Mouse (Mus musculus) MEL (cell line): Measurements from ENCODE around the gene Sugp1. TPM values are rescaled to one million over a fixed set of nuclear protein-coding genes. Genes with fewer than 3 reads are reported as not detected.
A peak's percentile ranks its signal among the peaks of the same experiment; 100 is the strongest.

ENCODE experiments used
- DNase-seq: peaks from one replicate; pipeline ENCODE4 v3.0.0; 2011; ENCODE audit warnings: low read depth, low spot score
- H3K27ac ChIP-seq: 2 replicates; pipeline ENCODE4 v1.5.1; 2012; ENCODE audit warnings: low read depth, mild to moderate bottlenecking, control low read depth, low read length, moderate library complexity; ENCODE audit not compliant: control insufficient read depth
- H3K27me3 ChIP-seq, 2 experiments: fragments of 150-350 bp in 1 of 2; sonication (generic) in 1 of 2; 2 replicates each; pipeline ENCODE4 v1.6.1; 2012; ENCODE audit warnings: low read length in 2 of 2, mild to moderate bottlenecking in 2 of 2, improper control_type of control experiment in 1 of 2, moderate library complexity in 1 of 2; ENCODE audit not compliant: insufficient read depth in 2 of 2, control insufficient read depth in 1 of 2
- H3K36me3 ChIP-seq, 2 experiments: 2 replicates each; pipeline ENCODE4 v1.6.1; 2012 to 2014; ENCODE audit warnings: low read length in 2 of 2, improper control_type of control experiment in 1 of 2, inconsistent platforms in 1 of 2, mild to moderate bottlenecking in 1 of 2; ENCODE audit not compliant: insufficient read depth in 2 of 2, control insufficient read depth in 1 of 2
- H3K4me1 ChIP-seq, 2 experiments: fragments of 150-350 bp in 1 of 2; sonication (generic) in 1 of 2; 2 replicates each; pipeline ENCODE4 v1.6.1; 2012; ENCODE audit warnings: low read length in 2 of 2, improper control_type of control experiment in 1 of 2, mild to moderate bottlenecking in 1 of 2; ENCODE audit not compliant: insufficient read depth in 2 of 2, control insufficient read depth in 1 of 2
- H3K4me3 ChIP-seq, 2 experiments: fragments of 150-350 bp in 1 of 2; sonication (generic) in 1 of 2; 2 replicates each; pipeline ENCODE4 v1.5.1; 2012; ENCODE audit warnings: low read depth in 2 of 2, low read length in 2 of 2, mild to moderate bottlenecking in 2 of 2, moderate library complexity in 2 of 2, control low read depth in 1 of 2, improper control_type of control experiment in 1 of 2; ENCODE audit not compliant: control insufficient read depth in 1 of 2, insufficient read depth in 1 of 2
- H3K79me2 ChIP-seq: 2 replicates; pipeline ENCODE4 v1.6.1; 2012; ENCODE audit warnings: mild to moderate bottlenecking, low read length, moderate library complexity; ENCODE audit not compliant: control insufficient read depth, poor library complexity, insufficient read depth
- H3K9ac ChIP-seq: 2 replicates; pipeline ENCODE4 v1.6.1; 2012; ENCODE audit warnings: low read depth, mild to moderate bottlenecking, control low read depth, low read length, moderate library complexity; ENCODE audit not compliant: control insufficient read depth, poor library complexity, severe bottlenecking
- H3K9me3 ChIP-seq: fragments of 150-350 bp; sonication (generic); replicated peaks from 2 replicates; pipeline ENCODE4 v1.6.1; 2012; ENCODE audit warnings: mild to moderate bottlenecking, low read length, improper control_type of control experiment, moderate library complexity; ENCODE audit not compliant: insufficient read depth
- CHD1 ChIP-seq: IDR thresholded peaks from 2 replicates; pipeline ENCODE4 v1.6.1; 2012; ENCODE audit warnings: low read depth, mild to moderate bottlenecking, inconsistent platforms, low read length, improper control_type of control experiment
- CHD2 ChIP-seq: IDR thresholded peaks from 2 replicates; pipeline ENCODE4 v1.6.1; 2011; ENCODE audit warnings: low read length, improper control_type of control experiment
- CTCF ChIP-seq, 3 experiments: IDR thresholded peaks in 2 of 3; conservative IDR thresholded peaks in 1 of 3; 2 replicates each; pipeline ENCODE4 v1.5.1; 2011 to 2012; ENCODE audit warnings: low read length in 3 of 3, low read depth in 2 of 3, mild to moderate bottlenecking in 2 of 3, improper control_type of control experiment in 1 of 3, inconsistent platforms in 1 of 3, mixed read lengths in 1 of 3, moderate library complexity in 1 of 3; ENCODE audit not compliant: control insufficient read depth in 1 of 3, insufficient read depth in 1 of 3, poor library complexity in 1 of 3, severe bottlenecking in 1 of 3
- GABPA ChIP-seq: IDR thresholded peaks from 2 replicates; pipeline ENCODE4 v1.6.1; 2012; ENCODE audit warnings: low read depth, mild to moderate bottlenecking, inconsistent platforms, low read length, improper control_type of control experiment, moderate library complexity
- HCFC1 ChIP-seq: IDR thresholded peaks from 2 replicates; pipeline ENCODE4 v1.6.1; 2012; ENCODE audit warnings: low read depth, mild to moderate bottlenecking, inconsistent platforms, low read length, improper control_type of control experiment, moderate library complexity
- MAFK ChIP-seq: IDR thresholded peaks from 2 replicates; pipeline ENCODE4 v1.6.1; 2011; ENCODE audit warnings: low read depth, mild to moderate bottlenecking, low read length, improper control_type of control experiment, borderline replicate concordance
- MAX ChIP-seq: IDR thresholded peaks from 2 replicates; pipeline ENCODE4 v1.6.1; 2011; ENCODE audit warnings: low read length, improper control_type of control experiment
- MYB ChIP-seq: IDR thresholded peaks from 2 replicates; pipeline ENCODE4 v1.6.1; 2011; ENCODE audit warnings: mild to moderate bottlenecking, low read depth, low read length, improper control_type of control experiment
- MYC ChIP-seq: IDR thresholded peaks from 2 replicates; pipeline ENCODE4 v1.6.1; 2011; ENCODE audit warnings: low read depth, mild to moderate bottlenecking, low read length, improper control_type of control experiment, moderate library complexity
- NELFE ChIP-seq: IDR thresholded peaks from 2 replicates; pipeline ENCODE4 v1.6.1; 2011; ENCODE audit warnings: low read depth, low read length, improper control_type of control experiment
- POLR2AphosphoS2 ChIP-seq: IDR thresholded peaks from 2 replicates; pipeline ENCODE4 v1.6.1; 2011; ENCODE audit warnings: low read length, improper control_type of control experiment
- POLR2AphosphoS5 ChIP-seq: IDR thresholded peaks from 2 replicates; pipeline ENCODE4 v1.6.1; 2012; ENCODE audit warnings: low read depth, borderline replicate concordance, mild to moderate bottlenecking, inconsistent platforms, low read length, moderate library complexity, mixed read lengths
- SMC3 ChIP-seq: IDR thresholded peaks from 2 replicates; pipeline ENCODE4 v1.6.1; 2011; ENCODE audit warnings: low read depth, low read length, improper control_type of control experiment
- TCF12 ChIP-seq: IDR thresholded peaks from 2 replicates; pipeline ENCODE4 v1.6.1; 2014; ENCODE audit warnings: low read depth, mild to moderate bottlenecking, inconsistent platforms, low read length, improper control_type of control experiment, moderate library complexity
- UBTF ChIP-seq: IDR thresholded peaks from 2 replicates; pipeline ENCODE4 v1.6.1; 2012; ENCODE audit warnings: low read depth, mild to moderate bottlenecking, inconsistent platforms, low read length, improper control_type of control experiment, moderate library complexity, borderline replicate concordance; ENCODE audit not compliant: insufficient read depth
- USF1 ChIP-seq: IDR thresholded peaks from 2 replicates; pipeline ENCODE4 v1.6.1; 2014; ENCODE audit warnings: low read depth, mild to moderate bottlenecking, inconsistent platforms, low read length, improper control_type of control experiment, moderate library complexity
- USF2 ChIP-seq, 2 experiments: IDR thresholded peaks; 2 replicates each; pipeline ENCODE4 v1.6.1; 2011 to 2012; ENCODE audit warnings: improper control_type of control experiment in 2 of 2, low read length in 2 of 2, borderline replicate concordance in 1 of 2, inconsistent platforms in 1 of 2, low read depth in 1 of 2, mild to moderate bottlenecking in 1 of 2; ENCODE audit not compliant: insufficient read depth in 1 of 2
- ZMIZ1 ChIP-seq: IDR thresholded peaks from 2 replicates; pipeline ENCODE4 v1.6.1; 2012; ENCODE audit warnings: low read depth, mild to moderate bottlenecking, inconsistent platforms, low read length, improper control_type of control experiment, moderate library complexity
- polyA plus RNA-seq, 2 experiments: library from polyadenylated mRNA; stranded (reverse) in 1 of 2; unstranded in 1 of 2; fragments of >175 nt in 1 of 2; fragments of >200 nt in 1 of 2; gene quantifications; 2 replicates each; pipeline versions ENCODE4 v1.2.1 to v1.2.4; 2012; ENCODE audit warnings: low replicate concordance in 2 of 2, low read depth in 1 of 2; ENCODE audit not compliant: insufficient read length in 2 of 2, insufficient read depth in 1 of 2, missing spikeins in 1 of 2
- total RNA-seq: library from RNA; depleted of rRNA; stranded (reverse); fragments of 300-350 nt; gene quantifications from 2 replicates; pipeline ENCODE4 v1.2.3, GENCODE M21; 2012

Gene Sugp1
- total and polyA plus RNA-seq, 3 experiments: 29.9 to 45.5 TPM; not detected in 1

DNA sequence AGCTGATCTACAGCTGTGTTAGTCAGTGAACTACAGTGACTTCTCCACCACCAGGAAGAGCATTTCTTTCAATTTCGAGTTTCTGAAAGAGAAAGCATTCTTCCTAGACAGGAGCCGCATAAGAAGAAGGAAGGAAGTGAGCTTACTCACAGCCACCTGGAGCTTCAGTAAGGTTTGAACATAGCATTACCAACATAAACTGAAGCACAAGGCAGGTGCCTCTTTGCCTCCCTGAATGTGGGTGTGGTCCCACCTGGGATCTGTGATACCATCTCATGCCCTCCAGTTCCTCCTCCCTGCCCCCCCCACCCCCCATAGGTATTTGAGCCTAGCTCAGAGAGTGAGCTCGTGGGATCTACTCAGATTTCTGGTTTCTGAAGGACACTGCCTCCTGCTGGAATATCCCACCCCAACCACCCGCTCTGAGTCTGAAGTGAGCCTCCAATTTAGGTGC is 39.4 kb upstream of the Sugp1 start:
- Histone ChIP-seq H3K9me3 (no peaks in the 10 kb centered on the region), H3K27ac (peak overlapping the region; percentile 21; the same call in 1 of the 2 replicates), H3K27me3 (no peaks in the 10 kb centered on the region), H3K9ac (peak overlapping the region; percentile 14; the same call in 1 of the 2 replicates), H3K4me1 (peaks cover 0 to 17% of the 10 kb centered on the region in 2 experiments; a peak in 3 of 4 replicates), H3K79me2 (peaks cover 3% of the 10 kb centered on the region; the same call in 1 of the 2 replicates), H3K4me3 (no peak overlapping the region), H3K36me3 (peaks cover 0 to 16% of the 10 kb centered on the region in 2 experiments; a peak in 2 of 4 replicates)
- peak; percentile 29 for DNase-seq
- 0 out of 2 replicates have a peak, but pooled peaks have one; percentile 23 for TF ChIP-seq SMC3
- no peak for TF ChIP-seq POLR2AphosphoS2
- no peak for TF ChIP-seq TCF12
- peak in 2 of 3 experiments; percentile 28 to 36; a peak in 3 of 6 replicates for TF ChIP-seq CTCF (IDR thresholded peaks at IDR 0.05 in 2 of 3, conservative IDR thresholded peaks at IDR 0.05 in 1 of 3; ENCODE audit: control insufficient read depth in 1 of 3, insufficient read depth in 1 of 3, low read depth in 2 of 3, low read length in 3 of 3, poor library complexity in 1 of 3, severe bottlenecking in 1 of 3)
- no peak for TF ChIP-seq USF2 (IDR thresholded peaks at IDR 0.05; ENCODE audit: borderline replicate concordance in 1 of 2, insufficient read depth in 1 of 2, low read depth in 1 of 2, low read length in 2 of 2)
- TF ChIP-seq NELFE: no peak
- TF ChIP-seq CHD1: no peak
- no peak for TF ChIP-seq GABPA
- TF ChIP-seq CHD2: no peak
- TF ChIP-seq MAX: no peak

- TF ChIP-seq HCFC1: no peak
- no peak for TF ChIP-seq TCF12
- no peak for TF ChIP-seq UBTF
- no peak for TF ChIP-seq MAX
- TF ChIP-seq MAFK: no peak
- no peak for TF ChIP-seq MYC
- TF ChIP-seq CHD1: no peak
- TF ChIP-seq ZMIZ1: no peak
- TF ChIP-seq POLR2AphosphoS5: no peak
- TF ChIP-seq MYB: no peak
- no peak for TF ChIP-seq USF1
- no peak for TF ChIP-seq NELFE
- Histone ChIP-seq H3K9ac (no peak overlapping the region), H3K27me3 (no peaks in the 10 kb centered on the region), H3K27ac (no peak overlapping the region), H3K4me3 (no peak overlapping the region), H3K36me3 (peaks cover 0 to 16% of the 10 kb centered on the region in 2 experiments; a peak in 2 of 4 replicates), H3K79me2 (peaks cover 3% of the 10 kb centered on the region; the same call in 1 of the 2 replicates), H3K4me1 (peaks cover 0 to 17% of the 10 kb centered on the region in 2 experiments; a peak in 3 of 4 replicates), H3K9me3 (no peaks in the 10 kb centered on the region)
- DNase-seq: no peak
Observed at GRCm38 (mm10) chr8:70004345-70004744, 38.3 kb upstream of the Sugp1 start.
